Mouse (Mus musculus) embryonic facial prominence, embryonic 14.5 days (tissue): ENCODE results near the gene Nup214. TPM values are rescaled to one million over a fixed set of nuclear protein-coding genes. Genes with fewer than 3 reads are reported as not detected.

Source experiments
- ATAC-seq: fragments of 200-750 bp; cut with Nextera tagmentation; 2 replicates; pipeline ENCODE4 v1.8.0; 2017; ENCODE audit warnings: low read depth, moderate number of reproducible peaks, moderate TSS enrichment
- DNase-seq: peaks from one replicate; pipeline ENCODE4 v3.0.0-alpha.2; 2015; ENCODE audit warnings: low spot score
- H3K27ac ChIP-seq: fragments of 300-500 bp; sonication (generic); replicated peaks from 2 replicates; pipeline ENCODE4 v1.5.1; 2014; ENCODE audit warnings: low read depth, mild to moderate bottlenecking, low read length, moderate library complexity
- H3K27me3 ChIP-seq: fragments of 300-500 bp; sonication (generic); replicated peaks from 2 replicates; pipeline ENCODE4 v1.6.1; 2014; ENCODE audit warnings: low read length; ENCODE audit not compliant: control insufficient read depth, insufficient read depth
- H3K36me3 ChIP-seq: fragments of 300-500 bp; sonication (generic); 2 replicates; pipeline ENCODE4 v1.6.1; 2014; ENCODE audit warnings: low read length, mixed read lengths; ENCODE audit not compliant: control insufficient read depth, insufficient read depth
- H3K4me1 ChIP-seq: fragments of 300-500 bp; sonication (generic); 2 replicates; pipeline ENCODE4 v1.6.1; 2014; ENCODE audit warnings: antibody characterized with exemption, low read length; ENCODE audit not compliant: control insufficient read depth, insufficient read depth
- H3K4me2 ChIP-seq: fragments of 300-500 bp; sonication (generic); 2 replicates; pipeline ENCODE4 v1.6.1; 2014; ENCODE audit warnings: low read depth, mild to moderate bottlenecking, low read length, moderate library complexity, mixed read lengths
- H3K4me3 ChIP-seq: fragments of 300-500 bp; sonication (generic); 2 replicates; pipeline ENCODE4 v1.5.1; 2014; ENCODE audit warnings: low read depth, mild to moderate bottlenecking, low read length
- H3K9ac ChIP-seq: fragments of 300-500 bp; sonication (generic); 2 replicates; pipeline ENCODE4 v1.6.1; 2014; ENCODE audit warnings: low read depth, mild to moderate bottlenecking, low read length, moderate library complexity, mixed read lengths
- H3K9me3 ChIP-seq: fragments of 300-500 bp; sonication (generic); 2 replicates; pipeline ENCODE4 v1.6.1; 2016; ENCODE audit warnings: low read length; ENCODE audit not compliant: control insufficient read depth
- WGBS: fragments of 180-500 bp; shearing (Covaris S2); extraction: QIAGEN DNeasy Blood & Tissue Kit; methylation state at CpG from one replicate; pipeline ENCODE4 v1.1.7; 2014; 5-methylcytosine and 5-hydroxymethylcytosine counted together
- polyA plus RNA-seq: library from polyadenylated mRNA; unstranded; fragments of >200 nt; fragmentation: Nextera tagmentation; extraction: Ambion mirVana; gene quantifications from 2 replicates; pipeline ENCODE4 v1.2.1, GENCODE M21; 2014

Gene Nup214
- polyA plus RNA-seq, 1 experiment from 2014 or later: 66.4 TPM

DNA sequence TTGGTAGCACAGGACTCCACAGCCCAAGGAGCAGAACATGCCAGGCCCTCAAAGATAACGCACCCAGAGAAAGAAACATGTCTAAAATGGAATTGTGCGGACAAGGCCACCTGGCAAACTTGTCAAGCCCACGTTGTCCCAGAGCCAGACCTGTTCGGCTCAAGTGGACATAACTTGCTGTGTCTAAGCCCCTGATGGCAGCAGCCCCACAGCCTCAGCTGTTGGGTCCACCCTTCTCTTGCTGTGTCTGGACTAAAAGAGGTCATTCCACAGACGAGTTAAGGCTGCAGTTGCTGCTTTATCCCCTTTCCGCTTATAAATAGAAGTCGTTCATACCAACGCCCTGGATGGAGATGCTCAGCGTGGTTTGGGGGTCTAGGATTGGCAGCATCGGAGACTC is 82.3 kb downstream of the Nup214 start:
- Histone ChIP-seq H3K4me2 (no peak overlapping the region), H3K36me3 (peaks cover 11% of the 10 kb centered on the region), H3K4me3 (no peak overlapping the region), H3K9me3 (no peaks in the 10 kb centered on the region), H3K27ac (no peak overlapping the region), H3K9ac (no peak overlapping the region), H3K27me3 (no peaks in the 10 kb centered on the region), H3K4me1 (peaks cover 4% of the 10 kb centered on the region; the same call in 1 of the 2 replicates)
- DNase-seq (peak; percentile 74), ATAC-seq (peak; percentile 64)
- 90% methylated on average over 10 of the region's 10 CpGs for WGBS

DNA sequence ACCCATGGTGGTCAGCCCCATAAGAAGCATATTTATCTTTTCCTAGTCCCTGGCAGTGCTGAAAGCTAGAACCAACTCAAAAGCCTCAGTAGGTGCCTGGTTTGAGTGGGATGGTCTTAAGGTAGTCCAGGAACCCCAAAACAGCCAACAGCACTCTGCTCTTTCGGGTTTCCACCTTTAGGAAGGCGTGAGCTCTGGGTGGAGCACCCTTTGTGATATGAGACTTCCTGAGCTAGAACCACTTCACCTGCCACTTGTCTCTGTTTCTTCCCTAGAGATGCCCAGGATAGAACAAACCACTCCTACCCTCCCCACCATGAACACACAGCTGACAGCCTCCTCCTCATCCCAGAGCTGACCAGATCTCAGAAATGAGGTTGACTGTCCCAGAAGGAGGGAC is 83.1 kb downstream of the Nup214 start:
- no peak overlapping the region for H3K4me2 ChIP-seq
- H3K27ac ChIP-seq: no peak overlapping the region
- 78% methylated on average over 2 of the region's 2 CpGs for WGBS
- peaks cover 4% of the 10 kb centered on the region; the same call in 1 of the 2 replicates for H3K4me1 ChIP-seq
- H3K4me3 ChIP-seq: no peak overlapping the region
- DNase-seq (no peak), ATAC-seq (no peak)
- H3K9me3 ChIP-seq: no peaks in the 10 kb centered on the region
- no peak overlapping the region for H3K9ac ChIP-seq
- peaks cover 2% of the 10 kb centered on the region for H3K36me3 ChIP-seq
- no peaks in the 10 kb centered on the region for H3K27me3 ChIP-seq

DNA sequence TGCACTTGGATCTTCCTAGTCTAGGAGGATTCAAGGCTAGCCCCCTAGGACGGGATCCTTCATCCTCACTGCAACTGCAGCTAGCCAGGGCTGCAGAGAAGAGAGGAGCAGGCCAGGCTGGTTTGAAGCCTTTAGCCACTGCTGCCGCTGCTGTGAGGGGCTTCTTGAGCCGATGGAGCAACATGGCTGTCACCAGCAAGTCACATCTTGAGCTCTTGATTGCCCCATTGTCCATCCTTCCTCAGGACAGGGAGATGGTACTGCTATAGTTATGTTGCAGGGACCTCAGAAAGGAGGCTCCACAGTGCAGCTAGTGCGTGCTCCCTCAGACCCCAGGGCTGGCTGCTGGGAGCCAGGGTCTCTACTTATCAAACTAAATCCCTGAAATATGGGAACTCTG is 83.6 kb downstream of the Nup214 start:
- DNase-seq (no peak), ATAC-seq (no peak)
- no peak overlapping the region for H3K4me2 ChIP-seq
- H3K9ac ChIP-seq: no peak overlapping the region
- H3K9me3 ChIP-seq: no peaks in the 10 kb centered on the region
- no peaks in the 10 kb centered on the region for H3K27me3 ChIP-seq
- no peak overlapping the region for H3K4me3 ChIP-seq
- peaks cover 4% of the 10 kb centered on the region; the same call in 1 of the 2 replicates for H3K4me1 ChIP-seq
- 79% methylated on average over 4 of the region's 4 CpGs for WGBS
- H3K36me3 ChIP-seq: no peaks in the 10 kb centered on the region
- H3K27ac ChIP-seq: no peak overlapping the region

DNA sequence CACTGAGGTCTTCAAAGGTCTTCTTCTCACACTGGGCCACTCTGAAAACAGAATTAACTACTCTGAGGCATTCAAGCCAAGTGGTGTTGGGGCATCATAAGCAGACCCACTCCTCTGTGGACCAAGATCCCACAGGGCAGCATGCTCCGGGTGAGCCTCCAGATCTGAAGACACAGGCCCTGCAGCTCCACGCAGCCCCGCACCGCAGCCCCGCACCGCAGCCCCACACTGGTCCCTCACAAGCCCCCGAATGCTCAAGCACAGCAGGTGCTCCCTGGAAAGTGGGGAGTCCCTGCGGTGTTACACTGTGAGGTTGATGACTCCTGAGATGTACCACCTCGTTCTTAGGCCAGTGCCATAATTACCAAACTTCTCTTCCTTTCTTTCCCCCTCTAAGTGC is 84.0 kb downstream of the Nup214 start:
- H3K9ac ChIP-seq: no peak overlapping the region
- DNase-seq (no peak), ATAC-seq (no peak)
- H3K4me1 ChIP-seq: peaks cover 4% of the 10 kb centered on the region; the same call in 1 of the 2 replicates
- no peak overlapping the region for H3K27ac ChIP-seq
- no peak overlapping the region for H3K4me2 ChIP-seq
- 76% methylated on average over 9 of the region's 9 CpGs for WGBS
- H3K4me3 ChIP-seq: no peak overlapping the region
- no peaks in the 10 kb centered on the region for H3K27me3 ChIP-seq
- no peaks in the 10 kb centered on the region for H3K9me3 ChIP-seq
- H3K36me3 ChIP-seq: no peaks in the 10 kb centered on the region

DNA sequence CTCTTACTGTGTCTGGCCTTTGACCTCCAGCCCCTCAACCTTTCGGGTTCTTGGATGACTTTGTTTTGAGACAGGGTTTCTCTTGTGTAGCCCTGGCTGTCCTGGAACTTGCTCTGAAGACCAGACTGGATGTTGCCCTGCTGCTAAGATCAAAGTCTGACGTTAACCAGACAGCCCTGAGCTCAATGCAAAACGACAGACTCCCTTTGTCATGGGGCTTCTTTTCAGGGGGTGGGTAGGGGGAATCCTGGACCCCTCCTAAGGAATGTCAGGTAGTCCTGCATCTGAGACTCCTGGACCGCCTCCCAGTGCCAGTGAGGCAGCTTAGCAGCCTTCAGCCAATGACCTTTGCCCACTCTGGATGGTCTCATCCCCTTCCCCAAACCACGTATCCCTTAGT is 84.5 kb downstream of the Nup214 start:
- no peak for DNase-seq
- Histone ChIP-seq H3K4me3 (no peak overlapping the region), H3K9ac (no peak overlapping the region), H3K27ac (no peak overlapping the region), H3K4me2 (no peak overlapping the region), H3K9me3 (no peaks in the 10 kb centered on the region), H3K27me3 (no peaks in the 10 kb centered on the region), H3K4me1 (peaks cover 4% of the 10 kb centered on the region; the same call in 1 of the 2 replicates), H3K36me3 (no peaks in the 10 kb centered on the region)
- ATAC-seq: no peak
- WGBS: 36% methylated on average over 5 of the region's 5 CpGs

DNA sequence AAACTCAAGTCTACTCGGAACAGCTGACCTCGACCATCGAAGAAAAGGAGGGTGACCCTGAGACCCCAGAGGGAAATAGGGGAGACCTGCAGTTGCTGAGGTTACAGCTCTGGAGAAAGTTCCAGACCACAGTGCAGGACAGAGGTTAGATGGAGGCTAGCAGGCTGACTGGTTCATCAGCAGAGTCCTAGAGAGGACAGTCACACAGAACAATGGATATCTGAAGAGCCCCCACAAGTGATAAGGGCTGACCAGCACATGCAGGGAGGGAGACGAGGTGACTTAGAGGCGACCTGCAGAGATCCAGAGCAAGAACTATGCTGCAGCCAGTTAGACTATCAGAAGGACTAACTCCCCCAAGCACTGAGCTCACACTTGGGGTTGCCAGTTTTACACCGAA is 85.4 kb downstream of the Nup214 start:
- ATAC-seq (no peak), DNase-seq (no peak)
- Histone ChIP-seq H3K9ac (no peak overlapping the region), H3K9me3 (no peaks in the 10 kb centered on the region), H3K4me3 (no peak overlapping the region), H3K27ac (no peak overlapping the region), H3K36me3 (no peaks in the 10 kb centered on the region), H3K4me2 (no peak overlapping the region), H3K27me3 (no peaks in the 10 kb centered on the region), H3K4me1 (peaks cover 4% of the 10 kb centered on the region; the same call in 1 of the 2 replicates)
- 77% methylated on average over 6 of the region's 6 CpGs for WGBS

DNA sequence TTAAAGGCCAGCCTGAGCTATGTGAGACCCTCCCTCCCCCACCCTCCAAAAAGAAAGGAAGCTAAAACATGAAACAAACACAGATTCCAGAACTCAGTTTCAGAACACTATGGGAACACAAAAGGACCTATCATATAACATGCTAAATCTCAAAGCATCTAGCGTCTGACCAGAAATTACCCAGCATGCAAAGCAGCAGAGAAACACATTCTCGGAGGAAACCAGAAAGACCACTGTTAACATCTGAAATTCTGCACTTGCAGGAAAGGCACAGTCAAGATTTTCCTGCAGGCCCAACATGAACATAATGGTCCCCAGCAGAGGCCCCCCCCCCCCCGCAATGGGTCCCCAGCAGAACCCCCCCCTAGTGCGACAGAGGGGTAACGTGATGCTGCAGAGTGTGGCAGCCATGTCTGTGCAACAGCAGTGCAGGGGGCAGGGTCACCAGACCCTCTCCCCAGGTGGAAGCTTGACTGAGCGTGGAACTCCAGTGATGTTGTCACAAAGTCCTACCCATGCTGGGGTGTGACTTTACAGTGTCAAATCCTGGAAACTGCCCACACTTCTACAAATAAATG is 86.1 kb downstream of the Nup214 start:
- H3K4me3 ChIP-seq: no peak overlapping the region
- no peak overlapping the region for H3K9ac ChIP-seq
- peak overlapping the region; percentile 20; the same call in 1 of the 2 replicates for H3K4me2 ChIP-seq
- no peaks in the 10 kb centered on the region for H3K9me3 ChIP-seq
- WGBS: 39% methylated on average over 6 of the region's 6 CpGs
- ATAC-seq (no peak), DNase-seq (no peak)
- no peaks in the 10 kb centered on the region for H3K27me3 ChIP-seq
- H3K36me3 ChIP-seq: no peaks in the 10 kb centered on the region
- H3K4me1 ChIP-seq: peaks cover 4% of the 10 kb centered on the region; the same call in 1 of the 2 replicates
- no peak overlapping the region for H3K27ac ChIP-seq

DNA sequence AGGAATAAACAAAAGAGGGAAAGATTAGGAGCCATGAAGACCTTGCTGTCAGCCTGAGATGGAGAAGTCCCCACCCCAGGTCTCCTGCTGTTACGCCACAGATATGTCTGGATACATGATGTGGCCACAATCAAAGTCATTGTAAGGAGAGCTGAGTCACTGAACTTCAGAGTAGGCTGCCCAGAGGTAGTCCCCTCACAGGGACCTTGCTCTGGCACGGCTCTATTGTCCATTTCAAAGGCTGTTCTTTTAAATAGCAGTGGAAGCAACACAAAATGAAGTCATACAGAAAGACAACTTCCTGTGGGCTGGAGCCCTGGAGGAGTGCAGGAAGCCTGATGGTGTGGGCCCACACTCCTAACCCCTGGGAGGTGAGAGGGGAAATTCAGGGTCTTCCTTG is 87.0 kb downstream of the Nup214 start:
- Histone ChIP-seq H3K4me2 (no peak overlapping the region), H3K27me3 (no peaks in the 10 kb centered on the region), H3K9ac (no peak overlapping the region), H3K4me1 (peaks cover 4% of the 10 kb centered on the region; the same call in 1 of the 2 replicates), H3K9me3 (no peaks in the 10 kb centered on the region), H3K36me3 (no peaks in the 10 kb centered on the region), H3K4me3 (no peak overlapping the region), H3K27ac (0 out of 2 replicates have a peak overlapping the region, but pooled peaks have one; percentile 15)
- 78% methylated on average over 2 of the region's 2 CpGs for WGBS
- no peak for ATAC-seq
- DNase-seq: no peak
